Mouse (Mus musculus): ENCODE results near the gene Emilin1.

The Emilin1 gene

DNA sequence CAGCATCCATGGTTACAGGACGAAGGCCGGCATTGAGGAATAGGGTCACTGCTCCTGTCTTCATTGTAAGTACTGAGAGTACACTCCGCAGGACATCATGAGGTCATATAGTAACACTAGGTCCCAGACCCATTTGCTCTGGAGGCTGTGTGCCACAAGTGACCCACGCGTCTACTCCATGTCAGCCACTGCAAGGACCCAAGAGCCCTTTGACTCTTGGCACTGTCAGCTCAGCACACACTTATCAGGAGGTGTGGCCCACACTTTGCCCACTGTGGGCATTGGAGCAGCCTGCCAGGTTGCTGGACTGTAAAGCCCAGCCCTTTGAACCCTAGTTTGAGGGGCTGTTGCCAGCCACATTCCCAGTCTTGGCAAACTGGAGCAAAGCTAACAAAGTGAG lies 12.0 kb downstream of the Emilin1 start:
- DNase-seq (ENCODE audit: low read depth, low spot score): no peak

DNA sequence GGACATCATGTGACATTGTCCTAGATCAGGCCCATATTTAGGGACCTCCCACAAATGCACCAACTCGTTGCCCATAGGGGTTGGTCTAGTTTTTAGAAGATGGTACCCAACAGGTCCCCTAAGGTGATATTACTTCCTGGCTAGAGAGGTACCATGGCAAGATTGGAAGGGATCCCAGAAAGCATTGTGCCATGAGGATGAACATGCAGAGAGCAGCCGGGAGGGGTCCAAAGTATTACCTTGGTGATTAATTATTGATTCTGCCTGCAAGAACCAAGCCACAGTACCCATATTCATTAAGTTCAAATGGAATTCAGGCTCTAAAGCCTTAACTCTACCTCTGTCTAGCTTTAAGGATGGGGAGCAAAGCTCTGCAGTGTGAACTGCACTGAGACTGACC lies 12.9 kb downstream of the Emilin1 start:
- DNase-seq (ENCODE audit: low read depth, low spot score): no peak

DNA sequence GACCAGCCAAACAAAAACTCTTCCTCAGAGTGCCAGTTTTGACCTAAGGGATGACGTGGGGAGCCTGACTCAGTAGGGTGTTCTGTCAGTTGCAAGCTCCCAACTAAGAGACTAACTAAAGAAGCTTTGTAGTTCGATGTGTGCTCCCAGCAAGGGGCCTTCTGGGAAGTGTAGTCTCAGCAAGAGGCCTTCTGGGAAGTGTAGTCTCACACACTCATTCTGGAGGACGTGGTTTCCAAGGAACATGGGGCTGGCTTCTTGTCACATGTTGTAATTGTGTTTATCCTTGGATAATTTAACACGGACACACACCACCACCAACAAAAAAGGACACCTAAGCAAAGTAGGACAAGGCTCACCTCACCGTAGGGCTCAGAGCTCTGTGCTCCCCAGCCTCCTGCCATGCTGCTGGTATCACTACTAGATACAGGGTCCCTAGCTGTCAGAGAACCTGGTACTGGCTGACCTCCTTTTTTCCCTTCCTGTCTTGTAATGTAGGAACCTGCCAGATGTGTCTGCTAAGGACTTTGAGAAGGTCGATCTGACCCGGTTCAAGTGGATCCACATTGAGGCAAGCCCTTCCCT lies 14.8 kb downstream of the Emilin1 start:
- peak; percentile 85 for DNase-seq (ENCODE audit: low read depth, low spot score)

GRCm38 (mm10) chr5:30930121-30930520 lies 16.9 kb downstream of the Emilin1 start:
- peak; percentile 89 for DNase-seq (ENCODE audit: low read depth, low spot score)

GRCm38 (mm10) chr5:30930846-30931245 lies 17.6 kb downstream of the Emilin1 start:
- no peak for DNase-seq (ENCODE audit: low read depth, low spot score)

DNA sequence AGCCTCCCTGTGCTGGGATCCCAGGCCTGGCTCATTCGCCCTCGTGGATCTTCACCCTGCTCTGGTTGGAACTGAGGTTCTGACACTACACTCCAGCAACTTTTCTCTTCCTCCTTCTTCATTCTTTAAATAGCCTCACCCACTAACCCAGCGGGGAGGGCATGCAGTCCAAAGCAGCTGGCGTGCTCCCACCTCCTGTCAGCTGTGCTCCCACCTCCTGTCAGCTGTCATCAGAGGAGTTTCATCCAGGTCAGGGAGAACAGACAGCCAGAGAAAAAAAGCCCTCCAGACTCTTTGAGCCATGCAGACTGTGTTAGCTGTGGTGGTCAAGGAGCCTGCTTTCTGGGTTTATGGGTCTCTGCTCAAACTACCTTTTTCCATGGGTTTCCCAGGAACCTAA lies 18.2 kb downstream of the Emilin1 start:
- DNase-seq (ENCODE audit: low read depth, low spot score): peak; percentile 59

DNA sequence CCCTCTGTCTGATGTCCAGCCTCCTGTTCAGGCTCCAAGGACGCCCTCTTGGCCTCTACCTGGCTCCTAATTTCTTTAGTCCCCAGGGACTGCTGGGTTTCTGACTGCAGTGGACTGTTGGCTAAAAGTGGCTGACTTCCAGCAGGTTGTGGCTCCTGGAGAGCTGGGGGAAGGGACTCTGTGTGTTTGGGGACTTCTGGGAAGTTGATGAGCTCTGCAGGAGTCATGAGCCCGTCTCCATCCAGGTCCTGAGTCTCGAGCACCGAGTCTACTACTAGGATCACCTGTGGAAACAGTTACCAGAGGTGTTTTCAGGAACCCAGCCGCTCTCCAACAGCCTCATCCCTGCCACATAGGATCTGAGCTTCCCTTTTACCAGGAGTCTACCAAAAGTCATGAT lies 20.5 kb downstream of the Emilin1 start:
- no peak for DNase-seq (ENCODE audit: low read depth, low spot score)

GRCm38 (mm10) chr5:30934725-30935461 lies 21.7 kb downstream of the Emilin1 start:
- peak; percentile 40 for DNase-seq (ENCODE audit: low read depth, low spot score)

DNA sequence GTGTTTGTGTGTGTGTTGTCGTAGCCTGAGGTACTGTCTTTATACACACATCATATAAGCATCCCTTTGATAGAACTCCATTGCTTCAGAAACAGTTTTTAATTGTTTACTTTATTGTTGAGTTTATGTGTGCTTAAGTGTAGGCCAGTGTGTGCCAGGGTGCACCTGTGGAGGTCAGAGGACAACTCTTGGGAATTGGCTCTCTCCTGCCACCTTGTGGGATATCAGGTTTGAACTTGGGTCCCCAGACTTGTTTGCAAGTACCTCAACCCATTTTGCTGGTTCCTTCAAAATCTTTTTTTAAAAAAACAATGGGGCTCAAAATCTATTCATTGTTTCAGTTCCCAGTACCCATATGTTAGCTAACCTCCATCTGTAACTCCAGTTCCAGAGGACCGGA lies 29.8 kb downstream of the Emilin1 start:
- DNase-seq (ENCODE audit: low read depth, low spot score): peak; percentile 52

GRCm38 (mm10) chr5:30944344-30944743 lies 31.1 kb downstream of the Emilin1 start:
- DNase-seq (ENCODE audit: low read depth, low spot score): no peak

GRCm38 (mm10) chr5:30944956-30945781 lies 32.0 kb downstream of the Emilin1 start, which contains the start of gene Cgref1:
Gene Cgref1, minus strand, starts transcription at chr5:30945591.
- peak; percentile 91 for DNase-seq (ENCODE audit: low read depth, low spot score)

- no peak for DNase-seq (ENCODE audit: low read depth, low spot score)
Observed at GRCm38 (mm10) chr5:30948620-30949019, 35.4 kb downstream of the Emilin1 start.

- peak; percentile 94 for DNase-seq (ENCODE audit: low read depth, low spot score)
Observed at GRCm38 (mm10) chr5:30949654-30950326, 36.6 kb downstream of the Emilin1 start.

DNA sequence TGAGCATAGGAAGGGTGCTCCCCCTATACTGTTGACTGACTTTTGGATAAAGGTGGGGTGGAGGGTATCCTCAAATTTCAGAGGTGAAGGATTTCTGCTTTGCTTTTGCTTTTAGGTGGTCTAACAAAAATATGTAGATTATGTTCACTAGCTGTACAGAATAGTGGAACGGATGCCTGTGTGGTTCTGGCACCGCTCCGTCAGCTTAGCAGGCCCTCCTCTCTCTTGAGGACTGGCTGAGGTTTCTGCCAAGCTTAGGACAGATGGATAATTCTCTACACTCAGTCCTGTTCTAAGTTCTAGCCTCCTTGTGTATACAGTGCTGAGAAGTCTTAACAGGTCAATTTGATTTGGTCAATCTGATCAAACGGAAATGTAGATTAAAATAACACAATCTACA lies 37.2 kb downstream of the Emilin1 start:
- peak; percentile 64 for DNase-seq (ENCODE audit: low read depth, low spot score)

DNA sequence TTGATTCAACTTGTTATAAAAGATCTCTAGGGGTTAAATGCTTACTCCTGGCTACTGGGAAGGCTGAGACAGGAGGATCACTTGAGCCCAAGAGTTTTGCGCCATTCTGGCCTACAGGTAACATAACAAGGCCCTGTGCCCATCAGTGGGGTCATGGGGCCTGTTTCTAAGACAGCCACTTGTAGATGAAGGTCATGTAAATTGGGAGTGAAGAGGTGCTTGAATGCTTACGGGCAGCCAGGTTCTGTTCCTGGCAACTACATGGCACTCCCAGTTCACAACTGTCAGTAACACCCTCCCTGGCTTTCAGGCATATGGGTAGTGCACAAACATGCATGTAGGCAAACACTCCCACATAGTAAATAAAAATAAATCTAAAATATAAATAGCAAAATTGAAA lies 37.7 kb downstream of the Emilin1 start:
- DNase-seq (ENCODE audit: low read depth, low spot score): no peak

GRCm38 (mm10) chr5:30951706-30952105 lies 38.5 kb downstream of the Emilin1 start:
- no peak for DNase-seq (ENCODE audit: low read depth, low spot score)

DNA sequence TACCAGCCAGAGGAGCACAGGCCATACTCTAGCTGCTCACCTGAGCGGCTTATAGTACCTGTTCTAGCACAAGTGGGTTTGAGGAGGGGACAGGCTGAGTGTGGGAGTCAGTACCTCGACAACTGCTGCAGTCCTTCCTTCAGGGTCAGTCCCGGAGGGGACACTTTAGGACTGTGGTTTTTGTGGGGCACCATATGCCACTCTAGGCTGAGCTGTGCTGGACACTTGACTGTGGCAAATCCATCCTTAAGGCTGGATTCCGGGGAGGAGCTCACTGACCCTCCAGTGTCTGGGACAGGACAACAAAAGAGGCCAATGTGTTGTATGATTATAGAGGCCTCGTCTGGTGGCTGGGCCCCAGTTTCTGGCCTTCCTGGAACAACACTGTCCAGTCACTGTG lies 39.3 kb downstream of the Emilin1 start:
- no peak for DNase-seq (ENCODE audit: low read depth, low spot score)

- DNase-seq (ENCODE audit: low read depth, low spot score): peak; percentile 66
Observed at GRCm38 (mm10) chr5:30954065-30954464, 40.9 kb downstream of the Emilin1 start.

GRCm38 (mm10) chr5:30954556-30954955 lies 41.4 kb downstream of the Emilin1 start:
- DNase-seq (ENCODE audit: low read depth, low spot score): no peak

- DNase-seq (ENCODE audit: low read depth, low spot score): peak; percentile 44
Observed at GRCm38 (mm10) chr5:30955751-30956150, 42.5 kb downstream of the Emilin1 start.

GRCm38 (mm10) chr5:30957891-30958290 lies 44.7 kb downstream of the Emilin1 start:
- DNase-seq (ENCODE audit: low read depth, low spot score): no peak

All from brain, adult 2 months (tissue).